Mouse (Mus musculus) T-cell, adult 2 months (primary cell): ENCODE results near the gene Scarb1.

Source experiments
- DNase-seq: peaks from one replicate; pipeline ENCODE4 v3.0.0; 2022; ENCODE audit warnings: low spot score

The Scarb1 gene

GRCm38 (mm10) chr5:125235398-125235797 lies 105.5 kb downstream of the Scarb1 start:
- DNase-seq = no peak

DNA sequence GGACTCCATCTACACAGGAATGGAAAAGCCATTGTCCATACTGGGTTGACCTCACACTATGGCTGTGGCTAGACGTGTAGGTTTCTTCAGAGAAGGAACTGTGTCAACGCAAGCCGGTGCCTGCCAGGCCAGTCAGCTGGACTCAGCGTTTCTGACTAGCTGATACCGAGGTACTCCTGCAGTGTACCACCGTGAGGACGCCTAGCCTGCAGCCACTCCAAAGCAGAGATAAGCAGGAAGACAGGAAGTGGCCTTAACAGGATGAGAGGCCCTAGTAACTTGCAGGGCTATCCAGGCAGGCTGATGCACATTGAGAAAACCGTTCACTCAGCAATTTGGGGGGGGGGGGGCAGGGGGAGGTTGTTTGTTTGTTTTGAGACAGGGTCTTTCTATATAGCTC lies 106.5 kb downstream of the Scarb1 start:
- no peak for DNase-seq

DNA sequence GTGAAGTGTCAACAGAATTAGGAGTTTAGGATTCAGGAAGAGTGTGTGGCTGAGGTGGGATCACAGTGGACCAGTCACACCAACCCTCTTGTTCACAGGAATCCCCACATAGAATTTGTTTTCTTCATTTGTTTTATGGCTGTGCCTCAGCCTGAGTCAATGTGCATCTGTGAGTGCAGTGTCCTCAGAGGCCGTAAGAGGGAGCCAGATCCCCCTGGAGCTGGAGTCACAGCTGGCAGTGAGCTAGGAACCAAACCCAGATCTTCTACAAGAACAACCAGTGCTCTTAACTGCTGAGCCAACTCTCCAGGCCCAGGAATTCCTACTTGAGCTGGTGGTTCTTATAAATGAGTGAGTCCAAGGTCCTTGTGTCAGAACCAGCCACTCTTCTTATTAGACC lies 107.4 kb downstream of the Scarb1 start:
- DNase-seq = no peak

DNA sequence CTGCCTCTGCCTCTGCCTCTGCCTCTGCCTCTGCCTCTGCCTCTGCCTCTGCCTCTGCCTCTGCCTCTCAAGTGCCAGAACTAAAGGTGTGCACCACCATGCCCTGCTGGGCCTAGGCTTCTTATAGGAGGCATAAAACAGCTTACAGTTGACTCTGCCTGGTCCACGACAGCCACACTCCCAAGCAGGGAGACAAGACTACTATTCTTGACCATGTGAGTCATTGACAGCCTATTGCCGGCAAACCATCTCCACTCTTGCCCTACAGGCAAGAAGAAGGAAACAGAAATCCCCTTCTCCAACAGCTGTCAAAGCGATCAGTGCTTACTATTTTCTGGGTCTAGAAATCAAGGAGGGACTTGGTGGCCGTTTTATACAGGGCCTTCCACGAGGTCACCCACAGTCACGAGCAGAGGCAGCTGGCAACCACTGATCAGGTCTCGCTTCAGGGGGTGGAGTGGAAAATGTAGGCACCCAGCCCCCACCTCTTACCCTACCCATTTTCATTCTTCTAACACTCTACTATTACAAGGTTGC lies 108.4 kb downstream of the Scarb1 start:
- no peak for DNase-seq

GRCm38 (mm10) chr5:125230463-125230862 lies 110.4 kb downstream of the Scarb1 start:
- no peak for DNase-seq

DNA sequence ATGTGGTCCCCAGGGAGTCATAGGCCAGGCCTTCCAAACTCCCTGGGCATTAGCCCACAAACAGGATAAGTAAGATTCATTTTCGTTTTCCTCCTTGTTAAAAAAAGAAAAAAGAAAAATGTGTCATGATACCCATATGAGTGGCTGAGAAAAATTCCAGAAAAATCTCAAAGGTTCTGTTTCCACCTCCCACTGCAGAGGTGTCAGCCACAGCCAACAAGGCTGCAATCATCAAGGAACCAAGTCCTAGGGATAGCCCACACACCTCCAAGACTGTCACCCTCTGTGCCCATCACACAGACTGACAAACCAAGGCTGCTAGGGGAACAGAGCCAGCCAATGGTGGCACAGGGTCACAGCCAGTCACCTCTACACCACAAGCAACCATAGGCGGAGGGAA lies 111.8 kb downstream of the Scarb1 start:
- DNase-seq = no peak

DNA sequence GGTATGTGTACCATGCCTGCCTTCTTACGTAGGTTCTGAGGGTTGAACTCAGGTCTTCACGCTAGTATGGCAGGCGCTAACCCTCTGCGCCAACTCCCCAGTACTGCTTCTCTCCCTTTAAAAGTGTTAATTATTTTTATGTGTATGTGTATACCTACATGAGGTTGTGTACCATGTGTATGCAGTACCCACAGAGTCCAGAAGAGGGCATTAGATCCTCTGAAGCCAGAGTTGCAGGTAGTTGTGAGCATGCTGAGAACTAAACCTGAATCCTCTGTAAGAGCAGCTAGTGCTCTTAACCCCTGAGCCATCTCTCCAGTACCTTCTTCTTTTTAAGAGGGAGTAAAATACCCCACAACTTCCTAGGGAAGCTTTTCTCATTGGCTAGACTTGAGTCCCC lies 113.2 kb downstream of the Scarb1 start:
- no peak for DNase-seq
